Comparison of ENCODE assay signal across 8 mouse cellular contexts in genomic region chr3:145614362-145615115, GRCm38 (mm10). TPM values are rescaled to one million over a fixed set of nuclear protein-coding genes. Genes with fewer than 3 reads are reported as not detected.
DNase-seq lines count a peak whose midpoint lies in the region; TF ChIP-seq lines count a peak whose summit lies in the region.

No protein-coding gene starts in this region.

- no peaks in the 10 kb centered on the region for H3K36me3 ChIP-seq in heart, adult 2 months (ENCODE audit: control insufficient read depth, insufficient read depth, low read length)
- H3K36me3 ChIP-seq in kidney, adult 2 months (ENCODE audit: control insufficient read depth, insufficient read depth, low read length) = no peaks in the 10 kb centered on the region

- no peaks in the 10 kb centered on the region for H3K79me2 ChIP-seq in heart, adult 2 months (replicated peaks; ENCODE audit: control insufficient read depth, insufficient read depth, low read length)

- no peak overlapping the region for H3K9ac ChIP-seq in heart, adult 2 months (ENCODE audit: low read depth, low read length)

- H3K4me3 ChIP-seq in heart, adult 2 months = no peak overlapping the region
- H3K4me3 ChIP-seq in kidney, adult 2 months (ENCODE audit: insufficient read depth, low read depth, low read length) = no peak overlapping the region

- peak overlapping the region; percentile 11 for H3K27ac ChIP-seq in heart, adult 2 months
- H3K27ac ChIP-seq in kidney, adult 2 months (ENCODE audit: insufficient read depth, low read depth, low read length) = peak overlapping the region; percentile 52

- peak; percentile 21 for DNase-seq in ovary, postnatal 36 days (ENCODE audit: low spot score)
- no peak for DNase-seq in ovary, postnatal 14 days (ENCODE audit: low spot score)
- DNase-seq in heart, adult 2 months = peak in 1 of 2 experiments; percentile 41
- DNase-seq in kidney, adult 2 months = peak; percentile 68
- peak; percentile 53 for DNase-seq in lung, postnatal 25 days (ENCODE audit: low spot score)
- no peak for DNase-seq in thymus, postnatal 14 days
- no peak for DNase-seq in testis, postnatal 14 days (ENCODE audit: low spot score)
- DNase-seq in cerebellum, adult 8-10 months = no peak

- H3K4me1 ChIP-seq in heart, adult 2 months (ENCODE audit: control insufficient read depth, insufficient read depth, low read length) = peaks cover 2% of the 10 kb centered on the region; the same call in 1 of the 2 replicates
- 0 out of 2 replicates have a peak, but pooled peaks cover 9% of the 10 kb centered on the region for H3K4me1 ChIP-seq in kidney, adult 2 months (ENCODE audit: control insufficient read depth, insufficient read depth, low read length)

- H3K27me3 ChIP-seq in heart, adult 2 months (ENCODE audit: control insufficient read depth, insufficient read depth, low read length) = no peaks in the 10 kb centered on the region
- H3K27me3 ChIP-seq in kidney, adult 2 months (replicated peaks; ENCODE audit: control insufficient read depth, insufficient read depth, low read length) = no peaks in the 10 kb centered on the region

- no peak for TF ChIP-seq POLR2A in heart, adult 2 months (IDR thresholded peaks at IDR 0.05; ENCODE audit: insufficient read depth, low read depth, low read length)
- TF ChIP-seq POLR2A in kidney, adult 2 months (IDR thresholded peaks at IDR 0.05; ENCODE audit: low read depth, low read length) = no peak

- TF ChIP-seq CTCF in heart, adult 2 months (IDR thresholded peaks at IDR 0.05) = no peak
- TF ChIP-seq CTCF in kidney, adult 2 months (conservative IDR thresholded peaks at IDR 0.05; ENCODE audit: insufficient read depth, insufficient read length, low read depth, low read length) = no peak

- no peak for TF ChIP-seq EP300 in heart, adult 2 months (IDR thresholded peaks at IDR 0.05; ENCODE audit: insufficient read depth, low read depth, low read length)

- intact Hi-C loops in heart, adult 2 months (cut with DNase I) = loop anchor here (2.0 kb wide), 1 partner anchor 36 kb away; no protein-coding TSS in a partner anchor

- WGBS in heart, adult 2 months = 36% methylated on average over 17 of the region's 17 CpGs
- 28% methylated on average over 17 of the region's 17 CpGs for WGBS in kidney, adult 2 months

RNA-seq across cellular contexts. Expression of gene Ccn1, which starts 35.2 kb away (rescaled TPM):
- total RNA-seq in heart, adult 2 months (2021) = 10 to 100 TPM; 49.9 to 72.1 TPM
- 39.7 and 45.0 TPM in 2 replicates for polyA plus RNA-seq in heart, adult 2 months (2012; rRNA removed)
- polyA plus RNA-seq in kidney, adult 2 months (2012; rRNA removed) = 14.2 and 16.5 TPM in 2 replicates

RNA-seq across cellular contexts. Expression of gene Znhit6, which starts 38.5 kb away (rescaled TPM):
- 10 to 100 TPM; 10.3 to 10.4 TPM for total RNA-seq in heart, adult 2 months (2021)
- polyA plus RNA-seq in heart, adult 2 months (2012; rRNA removed) = 4.0 and 5.4 TPM in 2 replicates
- polyA plus RNA-seq in kidney, adult 2 months (2012; rRNA removed) = 3.5 and 4.2 TPM in 2 replicates

Comparison
In these comparisons a context has a peak if more than half of its experiments do, and no peak if none do; other contexts are left out.
1. DNase-seq: peak in ovary, postnatal 36 days (single experiment), kidney, adult 2 months (single experiment) and lung, postnatal 25 days (single experiment); none in ovary, postnatal 14 days (single experiment), thymus, postnatal 14 days (single experiment), testis, postnatal 14 days (single experiment) and cerebellum, adult 8-10 months (single experiment).